Mouse (Mus musculus) heart, embryonic 16.5 days (tissue): ENCODE data around the gene Mief1. TPM values are rescaled to one million over a fixed set of nuclear protein-coding genes. Genes with fewer than 3 reads are reported as not detected.

Source experiments
- ATAC-seq: fragments of 200-750 bp; cut with Nextera tagmentation; replicated peaks from 2 replicates; pipeline ENCODE4 v1.8.0; 2017; ENCODE audit warnings: moderate number of reproducible peaks; ENCODE audit not compliant: insufficient read depth, low FRiP score; ENCODE audit errors: extremely low read depth
- H3K27ac ChIP-seq: fragments of 300-500 bp; sonication (generic); 2 replicates; pipeline ENCODE4 v1.5.1; 2014; ENCODE audit warnings: mild to moderate bottlenecking, low read length, control low read depth, moderate library complexity
- H3K27me3 ChIP-seq: fragments of 300-500 bp; sonication (generic); 2 replicates; pipeline ENCODE4 v1.6.1; 2014; ENCODE audit warnings: low read length, mixed read lengths; ENCODE audit not compliant: control insufficient read depth, insufficient read depth
- H3K36me3 ChIP-seq: fragments of 300-500 bp; sonication (generic); 2 replicates; pipeline ENCODE4 v1.6.1; 2014; ENCODE audit not compliant: control insufficient read depth, insufficient read depth
- H3K4me1 ChIP-seq: fragments of 300-500 bp; sonication (generic); 2 replicates; pipeline ENCODE4 v1.6.1; 2014; ENCODE audit warnings: low read length, mixed read lengths; ENCODE audit not compliant: control insufficient read depth, insufficient read depth
- H3K4me2 ChIP-seq: fragments of 300-500 bp; sonication (generic); 2 replicates; pipeline ENCODE4 v1.6.1; 2014; ENCODE audit warnings: low read depth, mild to moderate bottlenecking, control low read depth, low read length
- H3K4me3 ChIP-seq: fragments of 300-500 bp; sonication (generic); 2 replicates; pipeline ENCODE4 v1.5.1; 2014; ENCODE audit warnings: mild to moderate bottlenecking, control low read depth, low read length
- H3K9ac ChIP-seq: fragments of 300-500 bp; sonication (generic); 2 replicates; pipeline ENCODE4 v1.6.1; 2014; ENCODE audit warnings: low read length, control low read depth
- H3K9me3 ChIP-seq: fragments of 300-500 bp; sonication (generic); replicated peaks from 2 replicates; pipeline ENCODE4 v1.6.1; 2016; ENCODE audit warnings: low read length; ENCODE audit not compliant: control insufficient read depth
- WGBS: fragments of 180-500 bp; shearing (Covaris S2); extraction: QIAGEN DNeasy Blood & Tissue Kit; methylation state at CpG from one replicate; pipeline ENCODE4 v1.1.7; 2014; 5-methylcytosine and 5-hydroxymethylcytosine counted together
- polyA plus RNA-seq: library from polyadenylated mRNA; unstranded; fragments of >200 nt; fragmentation: Nextera tagmentation; extraction: Ambion mirVana; gene quantifications from 2 replicates; pipeline ENCODE4 v1.2.1, GENCODE M21; 2015

Gene Mief1
- polyA plus RNA-seq, 1 experiment from 2014 or later: 26.1 TPM

- H3K4me1 ChIP-seq: peaks cover 9% of the 10 kb centered on the region; the same call in 1 of the 2 replicates
- no peak overlapping the region for H3K4me3 ChIP-seq
- H3K27me3 ChIP-seq: peaks cover 62% of the 10 kb centered on the region
- no peak overlapping the region for H3K9ac ChIP-seq
- no peaks in the 10 kb centered on the region for H3K36me3 ChIP-seq
- no peaks in the 10 kb centered on the region for H3K9me3 ChIP-seq
- ATAC-seq: no peak
- no peak overlapping the region for H3K27ac ChIP-seq
- WGBS: 5% methylated on average over 10 of the region's 10 CpGs
- no peak overlapping the region for H3K4me2 ChIP-seq
Observed at GRCm38 (mm10) chr15:80289436-80289835, 55.6 kb downstream of the Mief1 start.

GRCm38 (mm10) chr15:80297146-80297545 is 63.3 kb downstream of the Mief1 start:
- no peaks in the 10 kb centered on the region for H3K4me1 ChIP-seq
- no peak overlapping the region for H3K9ac ChIP-seq
- ATAC-seq: no peak
- no peak overlapping the region for H3K27ac ChIP-seq
- no peaks in the 10 kb centered on the region for H3K36me3 ChIP-seq
- peaks cover 2% of the 10 kb centered on the region for H3K27me3 ChIP-seq
- 100% methylated on average over 1 of the region's 1 CpGs for WGBS
- H3K4me3 ChIP-seq: no peak overlapping the region
- peaks cover 3% of the 10 kb centered on the region; the same call in 1 of the 2 replicates for H3K9me3 ChIP-seq
- H3K4me2 ChIP-seq: no peak overlapping the region

Other genes with a start within 250 kb of the Mief1 start
- gene Pdgfb, start 219.0 kb upstream of the Mief1 start, polyA plus RNA-seq: 3.2 and 4.6 TPM in 2 replicates
- gene Syngr1, start 142.7 kb upstream of the Mief1 start, polyA plus RNA-seq: 55.4 and 61.2 TPM in 2 replicates
- gene Rpl3, start 142.2 kb upstream of the Mief1 start, polyA plus RNA-seq: 606 and 610 TPM in 2 replicates
- gene Tab1, start 100.9 kb upstream of the Mief1 start, polyA plus RNA-seq: 29.9 and 33.4 TPM in 2 replicates
- 1.3 and 1.5 TPM in 2 replicates for gene Mgat3, start 60.3 kb upstream of the Mief1 start, polyA plus RNA-seq
- 3.4 TPM in 1 of 2 replicates, not detected in the other for gene AC140267.1, start 1.8 kb downstream of the Mief1 start, polyA plus RNA-seq
- gene Atf4, start 21.2 kb downstream of the Mief1 start, polyA plus RNA-seq: 81.8 and 84.6 TPM in 2 replicates
- gene Rps19bp1, start 30.3 kb downstream of the Mief1 start, polyA plus RNA-seq: 35.3 and 35.7 TPM in 2 replicates
- gene Cacna1i, start 53.2 kb downstream of the Mief1 start, polyA plus RNA-seq: 0.02 TPM in 1 of 2 replicates, not detected in the other